Mouse (Mus musculus): ENCODE data around the gene Aip.
A peak's percentile ranks its signal among the peaks of the same experiment; 100 is the strongest.

GRCm38 (mm10) chr19:4136463-4136862 is 10.8 kb upstream of the Aip start:
- TF ChIP-seq CTCF (IDR thresholded peaks at IDR 0.05; ENCODE audit: low read depth) (peak; percentile 48), EP300 (IDR thresholded peaks at IDR 0.05; ENCODE audit: low read depth) (no peak)

Measured in liver, postnatal 0 days (tissue).